Mouse (Mus musculus) myocyte (in vitro differentiated cells): ENCODE measurements at regions not wholly inside any gene's neighbourhood (a gene's known extent, or its start where the extent isn't known, plus 50 kb on each side); places are given as distances from the start of the nearest gene placed in this dataset.

Experiments used
- CEBPB ChIP-seq: IDR thresholded peaks from 2 replicates; pipeline ENCODE4 v1.6.1; 2011; ENCODE audit warnings: mild to moderate bottlenecking, moderate library complexity; ENCODE audit not compliant: poor library complexity, insufficient read depth, severe bottlenecking
- E2F4 ChIP-seq: IDR thresholded peaks from one replicate; pipeline ENCODE4 v1.6.1; 2011; ENCODE audit warnings: mild to moderate bottlenecking, control low read depth, moderate library complexity; ENCODE audit not compliant: insufficient read depth
- MAX ChIP-seq: IDR thresholded peaks from one replicate; pipeline ENCODE4 v1.6.1; 2011; ENCODE audit warnings: low read depth, mild to moderate bottlenecking, control low read depth
- MYOD1 ChIP-seq, 3 experiments: IDR thresholded peaks; one replicate each; pipeline ENCODE4 v1.6.1; 2011; ENCODE audit warnings: control low read depth in 2 of 3, low read depth in 2 of 3, mild to moderate bottlenecking in 2 of 3, moderate library complexity in 1 of 3; ENCODE audit not compliant: insufficient read length in 2 of 3, control insufficient read depth in 1 of 3
- MYOG ChIP-seq, 3 experiments: IDR thresholded peaks; one replicate each; pipeline ENCODE4 v1.6.1; 2011; ENCODE audit warnings: control low read depth in 2 of 3, low read depth in 2 of 3, mild to moderate bottlenecking in 2 of 3; ENCODE audit not compliant: insufficient read length in 2 of 3, control insufficient read depth in 1 of 3, insufficient read depth in 1 of 3
- POLR2A ChIP-seq: IDR thresholded peaks from one replicate; pipeline ENCODE4 v1.6.1; 2011; ENCODE audit warnings: low read depth, mild to moderate bottlenecking, control low read depth, moderate library complexity; ENCODE audit not compliant: insufficient read length
- POLR2AphosphoS2 ChIP-seq: IDR thresholded peaks from one replicate; pipeline ENCODE4 v1.6.1; 2011; ENCODE audit warnings: low read depth, control low read depth; ENCODE audit not compliant: insufficient read length
- TCF12 ChIP-seq: IDR thresholded peaks from one replicate; pipeline ENCODE4 v1.6.1; 2011; ENCODE audit warnings: mild to moderate bottlenecking, control low read depth; ENCODE audit not compliant: poor library complexity, insufficient read depth, severe bottlenecking
- TCF3 ChIP-seq: IDR thresholded peaks from one replicate; pipeline ENCODE4 v1.6.1; 2011; ENCODE audit warnings: low read depth, control low read depth; ENCODE audit not compliant: insufficient read length
- USF1 ChIP-seq: IDR thresholded peaks from one replicate; pipeline ENCODE4 v1.6.1; 2011; ENCODE audit warnings: low read depth, mild to moderate bottlenecking, control low read depth, moderate library complexity

- TF ChIP-seq POLR2A: no peak
- no peak for TF ChIP-seq TCF3
- TF ChIP-seq POLR2AphosphoS2: no peak
- TF ChIP-seq TCF12: no peak
- no peak for TF ChIP-seq USF1
- no peak for TF ChIP-seq CEBPB
- no peak for TF ChIP-seq MAX
- no peak for TF ChIP-seq E2F4
- no peak for TF ChIP-seq MYOD1 (IDR thresholded peaks at IDR 0.05; ENCODE audit: control insufficient read depth in 1 of 3, insufficient read length in 2 of 3, low read depth in 2 of 3)
- TF ChIP-seq MYOG (IDR thresholded peaks at IDR 0.05; ENCODE audit: control insufficient read depth in 1 of 3, insufficient read depth in 1 of 3, insufficient read length in 2 of 3, low read depth in 2 of 3): no peak
Measured at GRCm38 (mm10) chr3:49566769-49567729, 190.1 kb downstream of the Pcdh18 start.
